ENCODE assay signal across 14 mouse cellular contexts in the genomic region with DNA sequence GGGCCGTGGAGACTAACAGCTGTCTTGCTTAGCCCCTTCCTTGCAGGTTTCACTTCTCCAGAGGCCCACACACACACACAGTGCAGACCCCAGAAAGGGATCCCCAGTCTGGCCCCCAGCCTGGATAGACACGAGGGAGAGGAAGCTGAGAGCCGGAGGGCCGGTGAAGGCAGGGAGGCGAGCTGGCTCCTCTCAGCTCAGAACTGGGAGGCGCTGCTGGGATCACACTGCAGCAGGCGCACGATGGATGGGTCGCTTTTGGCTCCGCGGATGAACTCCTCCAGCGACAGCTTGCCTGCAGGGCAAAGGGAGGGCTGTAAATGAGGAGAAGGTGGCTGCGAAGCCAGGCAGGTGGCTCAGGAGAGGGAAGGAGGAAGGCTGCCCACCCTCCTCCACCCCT. TPM values are rescaled to one million over a fixed set of nuclear protein-coding genes. Genes with fewer than 3 reads are reported as not detected.
DNase-seq lines count a peak whose midpoint lies in the region; ATAC-seq lines count a peak whose summit lies in the region.
"Had no signal": no experiment of that assay in that cellular context is flagged by ENCODE, and none has a peak within 500 bp of the region (broad histone marks: within the 10 kb centered on the region; RNA-seq: fewer than 3 reads in every experiment).

No protein-coding gene starts in this region.

- H3K27me3 ChIP-seq in kidney, embryonic 14.5 days (ENCODE audit: control insufficient read depth, insufficient read depth, low read length): peaks cover 1% of the 10 kb centered on the region; the same call in 1 of the 2 replicates
- no peaks in the 10 kb centered on the region for H3K27me3 ChIP-seq in neural tube, embryonic 11.5 days (ENCODE audit: control insufficient read depth, insufficient read depth, low read length)
- peaks cover 5% of the 10 kb centered on the region for H3K27me3 ChIP-seq in neural tube, embryonic 15.5 days (replicated peaks)
- no peaks in the 10 kb centered on the region for H3K27me3 ChIP-seq in stomach, embryonic 16.5 days (ENCODE audit: control insufficient read depth, insufficient read depth, low read length)
- peaks cover 46% of the 10 kb centered on the region for H3K27me3 ChIP-seq in midbrain, embryonic 10.5 days (ENCODE audit: low read depth, poor library complexity, severe bottlenecking)

- WGBS in kidney, embryonic 14.5 days: 35% methylated on average over 13 of the region's 13 CpGs
- 58% methylated on average over 11 of the region's 13 CpGs for WGBS in neural tube, embryonic 11.5 days
- 56% methylated on average over 12 of the region's 13 CpGs for WGBS in neural tube, embryonic 15.5 days
- WGBS in stomach, embryonic 16.5 days: 39% methylated on average over 12 of the region's 13 CpGs
- 64% methylated on average over 13 of the region's 13 CpGs for WGBS in midbrain, embryonic 10.5 days

- no peak overlapping the region for H3K4me3 ChIP-seq in kidney, embryonic 14.5 days (ENCODE audit: low read length)
- H3K4me3 ChIP-seq in neural tube, embryonic 11.5 days (ENCODE audit: low read depth, low read length): no peak overlapping the region
- no peak overlapping the region for H3K4me3 ChIP-seq in neural tube, embryonic 15.5 days (replicated peaks)
- H3K4me3 ChIP-seq in stomach, embryonic 16.5 days (replicated peaks; ENCODE audit: low read length): no peak overlapping the region
- H3K4me3 ChIP-seq in midbrain, embryonic 10.5 days: no peak overlapping the region
- H3K4me3 ChIP-seq: left cerebral cortex, adult 2 months; limb, embryonic 15.5 days had no signal

- no peak overlapping the region for H3K4me2 ChIP-seq in kidney, embryonic 14.5 days (replicated peaks; ENCODE audit: low read depth, low read length)
- H3K4me2 ChIP-seq in neural tube, embryonic 11.5 days (ENCODE audit: low read depth): no peak overlapping the region
- H3K4me2 ChIP-seq in neural tube, embryonic 15.5 days: no peak overlapping the region
- H3K4me2 ChIP-seq in stomach, embryonic 16.5 days (ENCODE audit: low read depth, low read length): peak overlapping the region; percentile 25
- H3K4me2 ChIP-seq: limb, embryonic 15.5 days had no signal

- no peaks in the 10 kb centered on the region for H3K36me3 ChIP-seq in kidney, embryonic 14.5 days (ENCODE audit: control insufficient read depth, insufficient read depth, low read length)
- no peaks in the 10 kb centered on the region for H3K36me3 ChIP-seq in neural tube, embryonic 11.5 days (ENCODE audit: control insufficient read depth, insufficient read depth, low read length)
- H3K36me3 ChIP-seq in neural tube, embryonic 15.5 days: no peaks in the 10 kb centered on the region
- no peaks in the 10 kb centered on the region for H3K36me3 ChIP-seq in stomach, embryonic 16.5 days (ENCODE audit: control insufficient read depth, insufficient read depth, low read length)
- H3K36me3 ChIP-seq in midbrain, embryonic 10.5 days: no peaks in the 10 kb centered on the region
- H3K36me3 ChIP-seq: limb, embryonic 15.5 days had no signal

- H3K4me1 ChIP-seq in kidney, embryonic 14.5 days (ENCODE audit: control insufficient read depth, insufficient read depth, low read length): peaks cover 34% of the 10 kb centered on the region; the same call in 1 of the 2 replicates
- peaks cover 7% of the 10 kb centered on the region; the same call in 1 of the 2 replicates for H3K4me1 ChIP-seq in neural tube, embryonic 11.5 days (ENCODE audit: control insufficient read depth, insufficient read depth, low read length)
- H3K4me1 ChIP-seq in neural tube, embryonic 15.5 days: peaks cover 24% of the 10 kb centered on the region
- no peaks in the 10 kb centered on the region; the same call in 1 of the 2 replicates for H3K4me1 ChIP-seq in stomach, embryonic 16.5 days (ENCODE audit: control insufficient read depth, insufficient read depth, low read length)
- peaks cover 26% of the 10 kb centered on the region for H3K4me1 ChIP-seq in midbrain, embryonic 10.5 days

- no peak overlapping the region; the same call in 1 of the 2 replicates for H3K27ac ChIP-seq in kidney, embryonic 14.5 days (ENCODE audit: low read depth, low read length)
- H3K27ac ChIP-seq in neural tube, embryonic 11.5 days (ENCODE audit: low read depth, low read length): no peak overlapping the region
- H3K27ac ChIP-seq in neural tube, embryonic 15.5 days (replicated peaks): no peak overlapping the region
- H3K27ac ChIP-seq in stomach, embryonic 16.5 days (ENCODE audit: low read length): no peak overlapping the region
- H3K27ac ChIP-seq in midbrain, embryonic 10.5 days (replicated peaks): no peak overlapping the region
- H3K27ac ChIP-seq: left cerebral cortex, adult 2 months; limb, embryonic 15.5 days had no signal

- no peak for ATAC-seq in kidney, embryonic 14.5 days (ENCODE audit: low FRiP score, low TSS enrichment)
- no peak for ATAC-seq in neural tube, embryonic 11.5 days (ENCODE audit: insufficient read depth, low FRiP score, low TSS enrichment)
- ATAC-seq in neural tube, embryonic 15.5 days (ENCODE audit: low FRiP score): no peak
- ATAC-seq in stomach, embryonic 16.5 days (ENCODE audit: insufficient read depth, low FRiP score): 0 out of 2 replicates have a peak, but pooled peaks have one; percentile 8

- H3K9me3 ChIP-seq in kidney, embryonic 14.5 days (ENCODE audit: control insufficient read depth, low read length): no peaks in the 10 kb centered on the region
- no peaks in the 10 kb centered on the region for H3K9me3 ChIP-seq in neural tube, embryonic 11.5 days (ENCODE audit: control insufficient read depth, low read length)
- no peaks in the 10 kb centered on the region for H3K9me3 ChIP-seq in neural tube, embryonic 15.5 days (replicated peaks)
- H3K9me3 ChIP-seq in stomach, embryonic 16.5 days (replicated peaks; ENCODE audit: control insufficient read depth, low read length): no peaks in the 10 kb centered on the region
- no peaks in the 10 kb centered on the region for H3K9me3 ChIP-seq in midbrain, embryonic 10.5 days (replicated peaks)
- H3K9me3 ChIP-seq: limb, embryonic 15.5 days had no signal

- peak; percentile 61 to 62 for DNase-seq in cerebellum, postnatal 10 days
- no peak for DNase-seq in cerebellum, postnatal 4 days (ENCODE audit: low spot score in 2 of 2)
- DNase-seq in kidney, adult 11 months: no peak
- DNase-seq in neural tube, embryonic 11.5 days (ENCODE audit: low spot score): peak; percentile 40
- DNase-seq in midbrain, embryonic 10.5 days (ENCODE audit: low spot score): no peak
- DNase-seq: adrenal gland, postnatal 14 days; heart, postnatal 36 days; kidney, postnatal 36 days; lung, postnatal 36 days had no signal

- peak overlapping the region; percentile 2; the same call in 1 of the 2 replicates for H3K9ac ChIP-seq in kidney, embryonic 14.5 days (ENCODE audit: low read depth, low read length)
- H3K9ac ChIP-seq in neural tube, embryonic 11.5 days (ENCODE audit: low read length): no peak overlapping the region
- no peak overlapping the region for H3K9ac ChIP-seq in neural tube, embryonic 15.5 days (replicated peaks)
- peak overlapping the region; percentile 44; the same call in 1 of the 2 replicates for H3K9ac ChIP-seq in stomach, embryonic 16.5 days (ENCODE audit: low read length)
- H3K9ac ChIP-seq: limb, embryonic 15.5 days had no signal

RNA-seq across cellular contexts. Expression of a gene that starts 6.9 kb away (rescaled TPM):
- 8.5 and 10.0 TPM in 2 replicates for polyA plus RNA-seq in kidney, embryonic 14.5 days (2014; fragmentation: Nextera tagmentation; extraction: Ambion mirVana)
- polyA plus RNA-seq in neural tube, embryonic 11.5 days (2014; fragmentation: Nextera tagmentation; extraction: Ambion mirVana): 1.5 TPM in 2 replicates
- polyA plus RNA-seq in neural tube, embryonic 15.5 days (2015; fragmentation: Nextera tagmentation; extraction: Ambion mirVana): 3.3 TPM in 1 of 2 replicates, not detected in the other
- 44.2 and 53.2 TPM in 2 replicates for polyA plus RNA-seq in stomach, embryonic 16.5 days (2015; fragmentation: Nextera tagmentation; extraction: Ambion mirVana)
- polyA plus RNA-seq in midbrain, embryonic 10.5 days (2016; fragmentation: Nextera tagmentation; extraction: Ambion mirVana): 1.0 and 2.1 TPM in 2 replicates

RNA-seq across cellular contexts. Expression of a gene that starts 9.6 kb away (rescaled TPM):
- polyA plus RNA-seq in kidney, embryonic 14.5 days (2014; fragmentation: Nextera tagmentation; extraction: Ambion mirVana): 0.83 TPM in 2 replicates
- 7.2 and 8.9 TPM in 2 replicates for polyA plus RNA-seq in neural tube, embryonic 11.5 days (2014; fragmentation: Nextera tagmentation; extraction: Ambion mirVana)
- polyA plus RNA-seq in neural tube, embryonic 15.5 days (2015; fragmentation: Nextera tagmentation; extraction: Ambion mirVana): 129 and 143 TPM in 2 replicates
- 1.8 and 2.0 TPM in 2 replicates for polyA plus RNA-seq in stomach, embryonic 16.5 days (2015; fragmentation: Nextera tagmentation; extraction: Ambion mirVana)
- 1.4 and 2.4 TPM in 2 replicates for polyA plus RNA-seq in midbrain, embryonic 10.5 days (2016; fragmentation: Nextera tagmentation; extraction: Ambion mirVana)

RNA-seq across cellular contexts. Expression of a gene that starts 24.6 kb away (rescaled TPM):
- 4.3 and 5.7 TPM in 2 replicates for polyA plus RNA-seq in kidney, embryonic 14.5 days (2014; fragmentation: Nextera tagmentation; extraction: Ambion mirVana)
- 23.5 and 26.2 TPM in 2 replicates for polyA plus RNA-seq in neural tube, embryonic 11.5 days (2014; fragmentation: Nextera tagmentation; extraction: Ambion mirVana)
- polyA plus RNA-seq in neural tube, embryonic 15.5 days (2015; fragmentation: Nextera tagmentation; extraction: Ambion mirVana): 27.0 and 34.9 TPM in 2 replicates
- polyA plus RNA-seq in stomach, embryonic 16.5 days (2015; fragmentation: Nextera tagmentation; extraction: Ambion mirVana): 1.3 and 2.6 TPM in 2 replicates
- polyA plus RNA-seq in midbrain, embryonic 10.5 days (2016; fragmentation: Nextera tagmentation; extraction: Ambion mirVana): 0.50 and 0.78 TPM in 2 replicates

RNA-seq across cellular contexts. Expression of a gene that starts 54.2 kb away (rescaled TPM):
- polyA plus RNA-seq in kidney, embryonic 14.5 days (2014; fragmentation: Nextera tagmentation; extraction: Ambion mirVana): 6.0 and 7.6 TPM in 2 replicates
- 11.8 and 13.6 TPM in 2 replicates for polyA plus RNA-seq in neural tube, embryonic 11.5 days (2014; fragmentation: Nextera tagmentation; extraction: Ambion mirVana)
- 29.9 and 34.5 TPM in 2 replicates for polyA plus RNA-seq in neural tube, embryonic 15.5 days (2015; fragmentation: Nextera tagmentation; extraction: Ambion mirVana)
- polyA plus RNA-seq in stomach, embryonic 16.5 days (2015; fragmentation: Nextera tagmentation; extraction: Ambion mirVana): 7.1 and 7.2 TPM in 2 replicates
- 7.1 and 9.0 TPM in 2 replicates for polyA plus RNA-seq in midbrain, embryonic 10.5 days (2016; fragmentation: Nextera tagmentation; extraction: Ambion mirVana)

Comparison
In these comparisons a context has a peak if more than half of its experiments do, and no peak if none do; other contexts are left out.
1. DNase-seq: peak in cerebellum, postnatal 10 days (2 of 2) and neural tube, embryonic 11.5 days (single experiment); none in cerebellum, postnatal 4 days (0 of 2), kidney, adult 11 months (single experiment) and midbrain, embryonic 10.5 days (single experiment).
2. RNA of a gene that starts 9.6 kb away (polyA plus RNA-seq): 129 to 143 TPM in neural tube, embryonic 15.5 days; 7.2 to 8.9 TPM in neural tube, embryonic 11.5 days, 1.8 to 2.0 TPM in stomach, embryonic 16.5 days, 1.4 to 2.4 TPM in midbrain, embryonic 10.5 days and 0.83 TPM in kidney, embryonic 14.5 days; every median in the first group is over 10 times any median in the second.
3. H3K9ac ChIP-seq: peak in kidney, embryonic 14.5 days (single experiment) and stomach, embryonic 16.5 days (single experiment); none in neural tube, embryonic 11.5 days (single experiment) and neural tube, embryonic 15.5 days (single experiment).